Mouse (Mus musculus) limb, embryonic 11.5 days (tissue): ENCODE results near the gene Nap1l1. TPM values are rescaled to one million over a fixed set of nuclear protein-coding genes. Genes with fewer than 3 reads are reported as not detected.
A peak's percentile ranks its signal among the peaks of the same experiment; 100 is the strongest.

Experiments used
- ATAC-seq: fragments of 200-750 bp; cut with Nextera tagmentation; 2 replicates; pipeline ENCODE4 v1.8.0; 2017; ENCODE audit warnings: low read depth; ENCODE audit not compliant: insufficient number of reproducible peaks, low FRiP score, low TSS enrichment
- DNase-seq: peaks from one replicate; pipeline ENCODE4 v3.0.0-alpha.2; 2015; ENCODE audit warnings: low spot score
- H3K27ac ChIP-seq: fragments of 300-500 bp; sonication (generic); replicated peaks from 2 replicates; pipeline ENCODE4 v1.5.1; 2014; ENCODE audit warnings: low read depth, mild to moderate bottlenecking, low read length
- H3K27me3 ChIP-seq: fragments of 300-500 bp; sonication (generic); 2 replicates; pipeline ENCODE4 v1.6.1; 2014; ENCODE audit warnings: mild to moderate bottlenecking, low read length, mixed read lengths; ENCODE audit not compliant: control insufficient read depth, insufficient read depth
- H3K36me3 ChIP-seq: fragments of 300-500 bp; sonication (generic); 2 replicates; pipeline ENCODE4 v1.6.1; 2014; ENCODE audit warnings: mild to moderate bottlenecking, low read length, moderate library complexity, mixed read lengths; ENCODE audit not compliant: control insufficient read depth, insufficient read depth
- H3K4me1 ChIP-seq: fragments of 300-500 bp; sonication (generic); 2 replicates; pipeline ENCODE4 v1.6.1; 2014; ENCODE audit warnings: low read length, mixed read lengths; ENCODE audit not compliant: control insufficient read depth, insufficient read depth
- H3K4me2 ChIP-seq: fragments of 300-500 bp; sonication (generic); 2 replicates; pipeline ENCODE4 v1.6.1; 2014; ENCODE audit warnings: low read depth, mild to moderate bottlenecking, moderate library complexity; ENCODE audit not compliant: severe bottlenecking
- H3K4me3 ChIP-seq: fragments of 300-500 bp; sonication (generic); 2 replicates; pipeline ENCODE4 v1.5.1; 2014; ENCODE audit warnings: low read depth, low read length
- H3K9ac ChIP-seq: fragments of 300-500 bp; sonication (generic); 2 replicates; pipeline ENCODE4 v1.6.1; 2014; ENCODE audit warnings: mild to moderate bottlenecking, low read length
- H3K9me3 ChIP-seq: fragments of 300-500 bp; sonication (generic); 2 replicates; pipeline ENCODE4 v1.6.1; 2016; ENCODE audit warnings: low read length; ENCODE audit not compliant: control insufficient read depth
- WGBS: fragments of 180-500 bp; shearing (Covaris S2); extraction: QIAGEN DNeasy Blood & Tissue Kit; methylation state at CpG from one replicate; pipeline ENCODE4 v1.1.7; 2014; 5-methylcytosine and 5-hydroxymethylcytosine counted together
- polyA plus RNA-seq: library from polyadenylated mRNA; unstranded; fragments of >200 nt; fragmentation: Nextera tagmentation; extraction: Ambion mirVana; gene quantifications from 2 replicates; pipeline ENCODE4 v1.2.1, GENCODE M21; 2014

Gene Nap1l1
- polyA plus RNA-seq, 1 experiment from 2014 or later = 416 TPM

DNA sequence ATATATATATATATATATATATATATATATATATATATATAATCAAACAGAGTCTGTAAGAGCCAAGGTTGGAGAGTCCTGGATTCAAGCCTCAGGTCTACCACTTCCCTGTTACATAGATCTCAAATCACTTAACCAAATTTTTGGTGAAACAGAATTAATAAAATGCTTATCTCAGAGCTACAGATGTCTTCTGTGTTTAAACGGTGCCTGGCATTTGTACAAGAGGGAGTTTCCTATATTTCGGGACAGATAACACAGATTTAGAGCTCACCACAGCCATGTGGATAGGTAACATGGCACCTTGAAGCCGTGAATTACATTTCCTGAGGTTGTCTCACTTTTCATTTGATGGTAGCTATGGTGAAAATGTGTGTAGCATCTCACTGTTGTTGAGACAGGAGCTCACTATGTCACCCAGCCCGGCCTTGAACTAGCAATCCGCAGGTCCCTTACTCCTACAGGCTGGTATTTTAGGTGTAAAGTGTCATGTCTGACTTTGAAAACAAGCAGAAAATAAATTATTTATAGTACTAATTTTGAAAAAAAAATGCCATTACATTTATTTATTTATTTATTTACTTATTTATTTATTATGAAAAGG lies 41.4 kb downstream of the Nap1l1 start:
- Histone ChIP-seq H3K9me3 (no peaks in the 10 kb centered on the region), H3K4me2 (no peak overlapping the region), H3K9ac (no peak overlapping the region), H3K27ac (no peak overlapping the region), H3K4me1 (peaks cover 12% of the 10 kb centered on the region), H3K4me3 (no peak overlapping the region), H3K27me3 (no peaks in the 10 kb centered on the region), H3K36me3 (no peaks in the 10 kb centered on the region)
- 93% methylated on average over 5 of the region's 5 CpGs for WGBS
- no peak for ATAC-seq
- DNase-seq = no peak

DNA sequence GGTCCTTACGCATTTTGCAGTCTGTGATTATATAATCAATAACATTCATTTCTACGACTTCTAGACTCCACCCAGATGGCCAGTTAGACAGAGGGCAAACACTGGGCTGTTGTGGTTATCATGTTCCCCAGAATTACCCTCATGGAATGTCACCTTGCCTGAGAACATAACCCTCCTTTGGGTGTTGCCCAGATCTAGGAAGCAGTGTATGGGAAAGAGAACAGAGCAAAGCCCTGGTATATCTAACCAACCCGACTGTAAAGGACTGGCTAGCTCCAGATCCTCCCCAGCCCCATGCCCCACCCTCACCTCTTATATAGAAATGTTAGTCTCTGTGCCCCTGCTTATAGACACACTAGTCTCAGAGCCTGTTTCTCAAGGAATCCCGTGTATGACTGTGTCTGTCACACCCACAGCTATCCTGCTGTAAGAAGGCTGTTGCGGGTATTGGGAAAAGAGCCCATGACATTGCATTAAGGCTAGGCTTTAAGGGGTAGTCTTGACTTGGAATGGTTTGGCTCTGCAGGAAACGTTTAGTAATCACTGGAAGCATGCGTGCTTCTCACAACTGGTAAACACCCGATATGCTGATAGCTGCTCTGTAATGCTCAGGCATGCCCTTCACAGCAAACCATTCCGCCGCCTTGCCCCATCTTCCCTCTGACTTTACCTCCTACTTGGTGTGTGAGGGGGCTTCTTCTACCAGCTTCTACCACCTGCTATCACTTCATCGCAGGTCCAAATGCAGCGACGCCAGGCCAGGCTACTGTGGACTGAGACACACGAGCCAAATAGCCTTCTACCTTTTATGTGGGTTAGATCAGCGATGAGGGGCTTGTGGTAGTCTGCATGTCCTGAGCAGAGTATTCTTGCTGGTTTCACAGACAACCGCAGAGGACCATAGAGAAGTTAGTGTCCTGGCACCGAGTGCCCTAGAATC lies 42.3 kb downstream of the Nap1l1 start:
- 89% methylated on average over 17 of the region's 17 CpGs for WGBS

DNA sequence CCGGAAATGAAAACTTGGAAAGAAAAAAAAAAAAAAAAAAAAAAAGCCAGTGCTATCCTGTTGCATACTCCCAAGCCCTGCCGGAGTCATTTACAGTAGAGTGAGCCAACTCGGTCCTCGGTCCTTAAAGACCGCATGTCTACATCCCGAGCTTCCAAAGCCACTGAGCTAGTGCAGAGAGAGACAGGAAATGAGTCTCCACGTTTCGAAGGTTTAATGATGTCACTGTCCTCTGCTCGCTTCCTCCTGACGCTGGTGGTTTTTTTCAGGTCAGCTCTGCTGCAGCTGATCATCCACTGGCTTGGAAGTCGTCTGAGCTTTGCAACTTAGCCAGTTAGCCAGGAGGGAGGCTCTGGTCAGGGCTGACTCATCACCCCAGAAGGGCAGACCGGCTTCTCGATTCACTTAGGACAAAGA lies 43.2 kb downstream of the Nap1l1 start:
- DNase-seq = no peak
- H3K36me3 ChIP-seq = no peaks in the 10 kb centered on the region
- no peak overlapping the region for H3K9ac ChIP-seq
- H3K4me1 ChIP-seq = peaks cover 18% of the 10 kb centered on the region
- H3K27me3 ChIP-seq = no peaks in the 10 kb centered on the region
- H3K9me3 ChIP-seq = no peaks in the 10 kb centered on the region
- no peak overlapping the region for H3K4me3 ChIP-seq
- H3K27ac ChIP-seq = peak overlapping the region; percentile 11; the same call in 1 of the 2 replicates
- 59% methylated on average over 13 of the region's 13 CpGs for WGBS
- no peak overlapping the region for H3K4me2 ChIP-seq
- ATAC-seq = peak; percentile 60; the same call in 1 of the 2 replicates

More for the DNA sequence above, 42.3 kb downstream of the Nap1l1 start:
- Histone ChIP-seq H3K4me3 (no peak overlapping the region), H3K9me3 (no peaks in the 10 kb centered on the region), H3K27me3 (no peaks in the 10 kb centered on the region), H3K27ac (0 out of 2 replicates have a peak overlapping the region, but pooled peaks have one; percentile 8), H3K9ac (no peak overlapping the region), H3K4me2 (no peak overlapping the region), H3K36me3 (no peaks in the 10 kb centered on the region), H3K4me1 (peaks cover 18% of the 10 kb centered on the region)
- DNase-seq (no peak), ATAC-seq (no peak)

DNA sequence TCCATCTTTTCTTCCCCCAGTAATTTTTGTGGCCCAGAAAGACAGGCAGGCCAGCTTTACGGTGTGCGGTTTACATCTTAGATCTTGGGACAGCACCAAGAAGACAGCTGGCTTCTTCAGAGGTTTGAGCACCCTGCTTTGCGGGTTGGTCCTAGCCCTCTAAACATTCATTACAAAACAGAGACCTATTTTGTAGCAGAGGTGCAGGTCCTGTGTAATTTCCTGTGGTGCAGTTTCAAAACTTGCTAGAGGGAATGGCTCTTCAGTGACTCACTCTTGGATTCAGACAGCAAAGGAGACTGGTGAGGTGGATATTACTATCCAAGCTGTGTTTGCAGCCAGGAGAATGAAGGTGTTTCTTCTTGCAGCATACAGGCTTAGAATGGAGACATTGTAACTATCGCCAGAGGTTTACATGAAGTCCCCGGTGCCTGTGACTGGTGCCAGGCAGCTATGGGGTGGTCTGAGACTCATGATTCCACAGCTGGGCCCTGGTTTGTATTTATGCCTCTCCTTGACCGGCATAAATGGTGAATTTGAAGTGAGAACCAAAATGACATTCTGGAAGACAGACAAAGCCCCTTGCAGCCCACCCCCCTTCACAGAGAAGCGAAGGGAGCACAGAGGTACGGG lies 43.9 kb downstream of the Nap1l1 start:
- ATAC-seq (no peak), DNase-seq (no peak)
- Histone ChIP-seq H3K4me1 (peaks cover 18% of the 10 kb centered on the region), H3K4me2 (no peak overlapping the region), H3K4me3 (no peak overlapping the region), H3K27ac (peak overlapping the region; percentile 42), H3K9me3 (no peaks in the 10 kb centered on the region), H3K27me3 (no peaks in the 10 kb centered on the region), H3K36me3 (no peaks in the 10 kb centered on the region), H3K9ac (no peak overlapping the region)
- WGBS = 82% methylated on average over 8 of the region's 8 CpGs

DNA sequence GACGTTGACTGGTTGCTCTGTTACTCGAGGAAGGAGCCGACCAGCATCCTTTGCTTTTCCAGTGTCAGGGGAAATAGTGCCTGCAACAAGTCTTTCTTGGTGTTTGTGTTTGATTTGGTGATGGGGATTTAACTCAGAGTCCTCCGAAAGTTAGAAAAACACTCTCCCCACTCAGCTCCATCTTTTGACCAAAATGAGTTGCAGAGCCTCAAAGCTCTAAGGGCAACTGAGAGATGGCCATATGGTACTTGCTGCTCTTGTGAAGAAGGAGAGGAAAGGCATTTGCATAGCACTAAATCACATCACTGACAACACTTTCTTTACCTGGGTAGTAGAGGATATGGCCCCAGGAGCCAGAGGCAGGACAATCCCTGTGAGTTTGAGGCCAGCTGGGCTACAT lies 45.3 kb downstream of the Nap1l1 start:
- Histone ChIP-seq H3K36me3 (no peaks in the 10 kb centered on the region), H3K4me2 (no peak overlapping the region), H3K4me1 (peaks cover 18% of the 10 kb centered on the region), H3K9ac (no peak overlapping the region), H3K27ac (no peak overlapping the region), H3K9me3 (no peaks in the 10 kb centered on the region), H3K27me3 (no peaks in the 10 kb centered on the region), H3K4me3 (no peak overlapping the region)
- no peak for DNase-seq
- whole genome bisulfite sequencing = 48% methylated on average over 4 of the region's 4 CpGs
- no peak for ATAC-seq

DNA sequence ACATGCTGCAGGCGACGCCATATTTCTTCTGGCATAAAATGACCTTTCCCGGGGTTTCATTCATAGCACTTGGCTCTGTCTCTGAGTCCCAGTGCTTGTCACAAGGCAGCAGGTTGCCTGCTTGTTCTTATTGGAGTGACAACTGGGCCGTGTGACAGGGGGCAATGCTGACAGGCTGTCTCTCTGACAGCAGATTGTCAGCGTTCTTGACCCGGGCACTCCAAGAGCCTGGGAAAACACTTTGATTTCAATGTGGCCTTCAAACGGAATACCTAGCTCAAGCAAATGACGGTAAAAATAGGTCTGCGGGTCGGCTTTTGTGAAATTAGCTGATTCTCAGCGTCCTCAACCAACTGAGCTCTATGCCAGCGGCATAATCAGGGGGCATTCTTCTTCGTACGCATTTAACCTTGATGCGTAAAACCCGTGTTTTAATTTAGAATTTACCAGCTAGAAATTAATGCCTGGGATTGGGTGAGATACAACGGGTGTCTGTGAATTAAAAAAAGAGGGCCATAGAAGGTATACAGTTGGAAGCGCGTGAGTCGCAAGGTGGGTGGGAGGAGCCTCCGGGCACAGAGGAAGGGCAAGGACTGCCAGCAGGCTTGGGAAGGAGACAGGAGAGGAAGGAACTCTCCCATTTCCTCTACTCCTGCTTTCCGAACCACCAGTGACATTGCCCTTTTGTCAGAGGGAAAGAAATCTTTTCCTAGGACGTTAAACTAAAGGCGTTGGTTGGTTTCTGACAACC lies 46.8 kb downstream of the Nap1l1 start:
- DNase-seq (no peak), ATAC-seq (no peak)
- H3K4me3 ChIP-seq = no peak overlapping the region
- no peak overlapping the region for H3K9ac ChIP-seq
- WGBS = 58% methylated on average over 24 of the region's 24 CpGs
- H3K4me1 ChIP-seq = peaks cover 18% of the 10 kb centered on the region
- no peaks in the 10 kb centered on the region for H3K9me3 ChIP-seq
- H3K4me2 ChIP-seq = peak overlapping the region; percentile 4; the same call in 1 of the 2 replicates
- H3K27ac ChIP-seq = no peak overlapping the region
- H3K36me3 ChIP-seq = no peaks in the 10 kb centered on the region
- H3K27me3 ChIP-seq = no peaks in the 10 kb centered on the region

DNA sequence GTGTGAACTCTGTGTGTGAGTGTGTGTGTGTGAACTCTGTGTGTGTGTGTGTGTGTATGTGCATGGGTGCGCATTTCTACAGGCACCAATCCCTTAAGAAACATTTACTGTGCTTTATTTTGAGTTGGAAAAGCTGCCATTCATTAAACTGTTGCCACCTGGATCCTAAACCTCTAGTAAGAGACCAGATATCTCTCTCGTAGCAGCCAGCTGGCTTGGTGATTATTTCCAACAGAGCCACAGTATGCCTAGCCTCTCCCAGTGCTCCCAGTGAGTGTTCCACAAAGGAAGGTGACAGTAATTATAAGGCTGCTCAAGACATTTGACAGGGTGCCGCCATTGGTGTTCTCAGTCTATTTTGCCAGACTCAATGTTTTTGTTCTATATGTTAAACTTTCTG lies 47.6 kb downstream of the Nap1l1 start:
- 49% methylated on average over 3 of the region's 3 CpGs for WGBS
- DNase-seq (no peak), ATAC-seq (no peak)
- Histone ChIP-seq H3K9me3 (no peaks in the 10 kb centered on the region), H3K4me2 (no peak overlapping the region), H3K27me3 (no peaks in the 10 kb centered on the region), H3K27ac (no peak overlapping the region), H3K9ac (no peak overlapping the region), H3K4me1 (peaks cover 18% of the 10 kb centered on the region), H3K4me3 (no peak overlapping the region), H3K36me3 (no peaks in the 10 kb centered on the region)

DNA sequence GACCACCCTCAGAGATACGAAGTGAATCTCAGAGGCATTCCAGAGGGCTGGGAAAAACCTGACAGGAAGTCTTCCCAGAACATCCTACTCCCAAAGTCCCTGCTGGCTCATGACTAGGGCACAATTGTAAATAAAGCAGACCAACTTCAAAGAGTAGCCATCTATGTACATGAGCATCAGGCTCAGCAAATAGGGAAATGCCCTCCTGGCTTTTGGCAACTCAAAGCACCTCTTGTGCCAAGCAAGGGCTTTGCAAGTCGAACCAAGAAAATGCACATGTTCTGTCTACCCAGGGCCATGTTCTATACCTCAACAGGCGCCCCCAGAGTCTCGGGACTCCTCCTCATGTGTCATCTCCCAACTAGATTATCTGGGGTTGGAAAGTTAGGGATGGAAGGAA lies 48.6 kb downstream of the Nap1l1 start:
- no peak overlapping the region for H3K27ac ChIP-seq
- no peak for DNase-seq
- H3K4me1 ChIP-seq = peaks cover 15% of the 10 kb centered on the region
- H3K27me3 ChIP-seq = no peaks in the 10 kb centered on the region
- no peak overlapping the region for H3K9ac ChIP-seq
- no peak for ATAC-seq
- no peaks in the 10 kb centered on the region for H3K36me3 ChIP-seq
- no peak overlapping the region for H3K4me3 ChIP-seq
- H3K9me3 ChIP-seq = no peaks in the 10 kb centered on the region
- no peak overlapping the region for H3K4me2 ChIP-seq
- 66% methylated on average over 4 of the region's 4 CpGs for WGBS
